Mouse (Mus musculus): Measurements from ENCODE around the gene 0610030E20Rik.

0610030E20Rik gene

DNA sequence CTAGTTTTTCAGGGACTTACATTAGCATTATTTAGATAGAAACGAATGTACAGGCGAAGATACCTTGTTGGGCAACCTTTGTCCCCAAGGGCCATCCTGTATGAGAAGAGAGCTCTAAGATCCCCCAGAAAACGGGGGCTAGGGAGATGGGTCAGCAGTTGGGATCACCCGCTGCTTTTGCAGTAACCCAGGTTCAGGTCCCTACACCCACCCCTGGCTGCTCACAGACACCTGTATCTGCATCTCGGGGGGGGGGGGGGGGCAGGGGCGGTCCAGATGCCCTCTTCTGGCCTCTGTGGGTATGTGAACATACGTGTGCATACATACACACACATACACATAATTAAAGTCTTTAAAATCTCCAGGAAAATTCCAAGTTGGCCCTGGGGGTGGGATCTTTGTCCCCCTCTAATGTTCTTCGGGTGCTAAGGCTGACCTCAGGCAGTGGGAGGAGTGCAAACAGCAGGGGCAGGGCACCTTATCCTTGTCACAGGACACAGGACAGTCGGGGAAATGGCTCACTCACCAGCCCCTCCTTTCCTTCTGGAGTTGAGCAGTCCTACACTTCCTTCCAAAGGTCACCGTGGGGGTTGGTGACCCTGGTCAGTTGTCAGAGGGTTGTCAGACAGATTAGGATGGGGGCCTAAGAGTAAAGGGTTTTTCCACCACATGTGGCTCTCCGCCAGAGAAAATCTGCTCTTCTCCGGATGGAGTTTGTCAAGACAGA lies 43.8 kb downstream of the 0610030E20Rik start:
- DNase-seq (ENCODE audit: low spot score) = peak; percentile 84

DNA sequence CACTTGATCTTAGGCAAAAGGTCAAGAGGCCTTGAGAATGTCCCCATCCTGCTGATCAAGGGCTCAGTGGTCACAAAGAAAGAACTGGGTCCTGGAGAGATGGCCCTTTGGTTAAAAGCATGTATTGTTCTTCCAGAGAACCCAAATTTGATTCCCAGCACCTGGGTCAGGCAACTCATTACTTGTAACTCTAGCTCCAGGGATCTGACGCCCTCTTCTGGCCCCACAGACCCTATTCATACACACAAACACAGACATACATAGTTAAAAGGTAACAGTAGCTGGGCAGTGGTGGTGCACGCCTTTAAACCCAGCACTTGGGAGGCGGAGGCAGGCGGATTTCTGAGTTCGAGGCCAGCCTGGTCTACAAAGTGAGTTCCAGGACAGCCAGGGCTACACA lies 45.2 kb downstream of the 0610030E20Rik start:
- DNase-seq (ENCODE audit: low spot score) = no peak

- peak; percentile 81 for DNase-seq (ENCODE audit: low spot score)
Observed at GRCm38 (mm10) chr6:72396837-72397251, 49.7 kb downstream of the 0610030E20Rik start.

GRCm38 (mm10) chr6:72399967-72400366 lies 52.9 kb downstream of the 0610030E20Rik start:
- DNase-seq (ENCODE audit: low spot score) = no peak

- peak; percentile 85 for DNase-seq (ENCODE audit: low spot score)
Observed at GRCm38 (mm10) chr6:72401875-72402274, 54.8 kb downstream of the 0610030E20Rik start.
